Mouse (Mus musculus) activated CD4-positive, CD25-positive, alpha-beta regulatory T cell, adult 9 weeks (primary cell): ENCODE data around the gene Ssxb3. TPM values are rescaled to one million over a fixed set of nuclear protein-coding genes. Genes with fewer than 3 reads are reported as not detected.

Source experiments
- polyA plus RNA-seq: library from polyadenylated mRNA; unstranded; fragments of 100-300 nt; shearing (Covaris generic); gene quantifications from one replicate; pipeline ENCODE4 v1.2.1, GENCODE M21; 2017

Gene Ssxb3
- not detected for polyA plus RNA-seq

GRCm38 (mm10) chrX:8591716-8592115, at the start of gene Ssxb3:
TSS of gene Ssxb3 (minus strand) at chrX:8591816.

GRCm38 (mm10) chrX:8548155-8548554, 43.5 kb downstream of the Ssxb3 start, which contains the start of gene Ssxb6:
TSS of gene Ssxb6 (minus strand) at chrX:8548255.

Other genes starting within 250 kb of the Ssxb3 start
- gene Ssxb9, start 224.8 kb downstream of the Ssxb3 start, polyA plus RNA-seq, result not detected
- gene Ssxb1, start 178.5 kb downstream of the Ssxb3 start, polyA plus RNA-seq, result not detected
- gene Ssxb2, start 130.1 kb downstream of the Ssxb3 start, polyA plus RNA-seq, result not detected
- gene Gm14459, start 66.9 kb downstream of the Ssxb3 start, polyA plus RNA-seq, result not detected
- not detected for gene Ssxb6, start 43.6 kb downstream of the Ssxb3 start, polyA plus RNA-seq
- not detected for gene Ssxb8, start 99.0 kb upstream of the Ssxb3 start, polyA plus RNA-seq
- not detected for gene Ssx9, start 156.6 kb upstream of the Ssxb3 start, polyA plus RNA-seq
- gene Ssxb5, start 211.9 kb upstream of the Ssxb3 start, polyA plus RNA-seq, result not detected